Mouse (Mus musculus): Measurements from ENCODE around the gene Dnah12.
A peak's percentile ranks its signal among the peaks of the same experiment; 100 is the strongest.
"Not testable (repeated sequence)": the region's sequence is repeated elsewhere in the genome, so short reads cannot be mapped to it uniquely, and the experiment has no call there.

Gene Dnah12

DNA sequence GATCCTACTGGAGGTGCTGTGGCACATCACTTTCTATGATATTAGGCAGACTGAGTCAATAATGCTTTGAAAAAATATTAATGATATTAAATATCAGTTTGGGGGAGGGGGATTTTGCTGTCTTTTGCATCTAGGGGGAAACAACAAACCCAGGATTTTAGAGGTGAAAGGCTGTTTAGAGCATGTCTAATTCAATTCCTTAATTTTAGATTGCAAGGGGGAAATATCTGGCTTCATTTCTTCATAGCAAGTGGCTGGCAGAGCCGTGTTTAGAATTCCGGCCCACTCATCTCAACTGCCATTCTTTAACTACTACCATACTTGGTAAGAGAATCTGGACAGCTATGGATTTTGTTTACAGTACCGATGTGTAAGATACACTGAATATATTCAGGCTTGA lies at the start of gene Dnah12:
Gene Dnah12, plus strand, starts transcription at position 301 of the 400 bp plus-strand sequence.
- no peak for DNase-seq (ENCODE audit: low spot score in 2 of 2)

- no peak for DNase-seq (ENCODE audit: low spot score in 2 of 2)
Measured at GRCm38 (mm10) chr14:26645989-26646650, 47.0 kb upstream of the Dnah12 start.

DNA sequence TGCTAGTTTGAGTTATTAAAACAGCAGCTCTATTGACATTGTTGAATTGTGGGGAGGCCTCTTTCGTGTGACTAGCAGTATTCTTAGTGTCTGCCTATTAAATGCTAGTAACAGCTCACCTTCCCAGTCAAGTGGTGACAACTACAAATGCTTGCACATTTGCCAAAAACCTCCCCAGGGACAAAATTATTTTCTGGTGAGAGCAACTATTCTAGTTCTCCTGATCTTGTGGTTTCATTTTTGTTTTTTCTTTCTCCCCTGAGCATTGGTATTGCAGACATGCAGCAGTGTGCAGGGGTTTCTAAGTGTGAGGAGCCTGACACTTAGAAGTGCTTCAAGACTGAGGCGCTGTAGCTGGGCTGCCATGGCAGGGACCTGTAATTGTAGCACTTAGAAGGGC lies 45.3 kb upstream of the Dnah12 start:
- DNase-seq (ENCODE audit: low spot score in 2 of 2) = no peak

GRCm38 (mm10) chr14:26651901-26652300 lies 41.2 kb upstream of the Dnah12 start:
- DNase-seq (ENCODE audit: low spot score in 2 of 2) = no peak

- no peak for DNase-seq (ENCODE audit: low spot score in 2 of 2)
Measured at GRCm38 (mm10) chr14:26658178-26658577, 34.9 kb upstream of the Dnah12 start.

GRCm38 (mm10) chr14:26660233-26660632 lies 32.8 kb upstream of the Dnah12 start:
- no peak for DNase-seq (ENCODE audit: low spot score in 2 of 2)

GRCm38 (mm10) chr14:26662016-26662415 lies 31.1 kb upstream of the Dnah12 start:
- DNase-seq (ENCODE audit: low spot score in 2 of 2) = no peak

DNA sequence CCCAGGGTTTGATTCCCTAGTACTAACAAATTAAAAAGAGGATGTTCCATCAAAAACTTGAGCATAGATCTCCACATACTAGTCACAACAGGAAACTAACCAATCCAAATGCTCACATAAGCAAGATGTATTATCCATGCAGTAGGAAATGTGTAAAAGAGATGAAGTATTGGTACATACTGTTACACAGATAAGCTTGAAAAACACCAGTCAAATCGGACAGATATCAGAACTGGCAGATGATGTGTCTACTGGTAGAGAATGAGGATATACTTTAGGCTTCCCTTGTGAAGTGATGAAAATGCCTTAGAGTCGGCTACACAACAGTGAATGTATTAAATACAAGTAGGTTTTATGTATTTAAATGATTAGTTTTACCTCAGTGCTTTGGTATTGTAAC lies 30.6 kb upstream of the Dnah12 start:
- no peak for DNase-seq (ENCODE audit: low spot score in 2 of 2)

DNA sequence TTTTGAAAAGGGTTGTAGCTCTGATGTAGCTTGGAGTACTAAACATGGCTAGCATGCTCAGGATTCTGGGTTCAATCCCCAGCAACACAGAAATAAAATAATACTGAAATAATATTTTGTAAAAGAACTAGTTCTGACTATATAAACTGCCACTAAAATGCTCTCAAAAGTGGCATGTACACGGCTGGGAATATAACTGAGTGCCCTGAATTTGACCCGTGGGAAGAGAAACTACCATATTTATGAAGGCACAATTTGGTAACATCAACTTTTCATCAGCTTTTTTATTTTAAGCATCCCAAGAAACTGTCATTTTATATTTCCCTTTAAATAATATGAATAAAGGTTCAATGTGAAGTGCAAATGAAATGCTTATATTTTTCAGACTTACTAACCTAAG lies 29.2 kb upstream of the Dnah12 start:
- no peak for DNase-seq (ENCODE audit: low spot score in 2 of 2)

DNA sequence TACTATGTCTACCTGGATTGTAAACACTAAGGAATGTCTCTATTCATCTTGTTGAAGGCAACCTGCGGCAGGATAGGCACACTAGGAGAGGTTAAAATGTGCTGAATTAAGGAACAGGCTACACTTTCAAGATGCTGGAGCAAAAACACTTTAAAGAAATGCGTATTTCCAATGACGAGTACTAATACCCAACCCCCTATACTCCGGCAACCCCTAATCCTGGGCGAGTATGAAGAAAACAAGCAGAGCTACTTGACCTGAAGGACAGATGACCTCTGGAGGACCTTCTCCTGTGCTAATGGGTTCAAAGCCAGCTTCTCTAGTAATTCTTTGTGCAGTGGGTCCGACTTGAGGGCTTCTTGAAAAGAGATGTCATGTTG lies 25.1 kb upstream of the Dnah12 start:
- DNase-seq (ENCODE audit: low spot score in 2 of 2) = no peak

GRCm38 (mm10) chr14:26668371-26669291 lies 24.4 kb upstream of the Dnah12 start:
- DNase-seq (ENCODE audit: low spot score in 2 of 2) = peak; percentile 52 to 82

DNA sequence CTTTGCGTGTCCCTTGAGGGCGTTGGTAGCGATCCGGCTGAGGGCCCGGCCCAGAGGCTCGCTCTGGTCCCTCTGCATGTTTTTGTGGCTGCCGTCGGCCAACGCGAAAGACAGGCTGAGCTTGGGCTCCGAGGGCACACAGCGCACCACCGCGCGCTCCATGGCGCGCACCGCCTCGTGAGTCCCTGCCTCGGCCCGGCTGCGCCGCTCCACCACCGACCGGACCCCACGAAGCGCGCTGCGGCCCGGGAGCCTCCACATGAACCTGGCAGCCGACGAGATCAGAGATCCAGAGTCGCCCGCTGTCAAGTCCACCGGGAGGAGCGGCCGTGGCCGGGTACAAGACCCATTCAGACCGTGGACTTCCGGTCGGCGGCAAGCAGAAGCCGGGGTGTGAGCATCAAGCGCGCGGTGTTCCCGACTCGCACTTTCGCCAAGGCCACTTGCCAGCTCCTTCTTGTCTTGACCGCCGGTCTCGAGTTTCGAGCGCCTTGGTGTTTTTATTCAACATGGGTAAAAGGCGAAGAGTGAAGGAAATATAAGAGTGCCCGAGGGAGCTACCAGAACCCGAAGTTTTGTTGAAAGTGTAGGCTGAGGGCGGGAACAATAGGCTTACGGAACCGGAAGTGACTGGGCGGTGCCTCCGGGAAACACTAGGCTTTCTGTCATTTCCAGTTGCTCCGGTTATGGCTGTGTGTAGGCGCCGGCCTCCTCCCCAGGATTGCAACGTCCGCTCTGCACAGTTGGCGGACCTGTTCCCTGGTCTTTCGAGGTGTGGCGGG lies 23.6 kb upstream of the Dnah12 start, which contains the start of gene Pde12:
Gene Pde12, minus strand, starts transcription at position 592 of the 782 bp plus-strand sequence.
- DNase-seq (ENCODE audit: low spot score in 2 of 2) = peak; percentile 81 to 91

DNA sequence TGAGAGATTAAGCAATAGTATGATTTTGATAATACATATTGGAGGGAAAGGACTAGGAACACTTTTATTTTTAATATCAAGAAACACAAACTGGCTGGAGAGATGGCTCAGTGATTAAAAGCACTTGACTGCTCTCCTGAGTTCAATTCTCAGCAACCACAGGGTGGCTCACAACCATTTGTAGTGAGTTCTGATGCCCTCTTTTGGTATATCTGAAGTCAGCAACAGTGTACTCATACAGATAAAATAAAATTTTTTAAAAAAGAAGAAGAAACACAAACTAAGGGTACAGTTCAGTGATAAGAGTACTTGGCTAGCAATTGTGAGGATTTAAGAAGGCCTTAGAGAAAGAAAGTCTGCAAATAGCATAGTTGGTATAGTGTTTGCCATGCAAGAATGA lies 22.1 kb upstream of the Dnah12 start:
- no peak for DNase-seq (ENCODE audit: low spot score in 2 of 2)

- not testable (repeated sequence) for DNase-seq (ENCODE audit: low spot score in 2 of 2)
Measured at GRCm38 (mm10) chr14:26671870-26672615, 21.0 kb upstream of the Dnah12 start.

- DNase-seq (ENCODE audit: low spot score in 2 of 2) = not testable (repeated sequence)
Measured at GRCm38 (mm10) chr14:26674476-26675169, 18.5 kb upstream of the Dnah12 start.

DNA sequence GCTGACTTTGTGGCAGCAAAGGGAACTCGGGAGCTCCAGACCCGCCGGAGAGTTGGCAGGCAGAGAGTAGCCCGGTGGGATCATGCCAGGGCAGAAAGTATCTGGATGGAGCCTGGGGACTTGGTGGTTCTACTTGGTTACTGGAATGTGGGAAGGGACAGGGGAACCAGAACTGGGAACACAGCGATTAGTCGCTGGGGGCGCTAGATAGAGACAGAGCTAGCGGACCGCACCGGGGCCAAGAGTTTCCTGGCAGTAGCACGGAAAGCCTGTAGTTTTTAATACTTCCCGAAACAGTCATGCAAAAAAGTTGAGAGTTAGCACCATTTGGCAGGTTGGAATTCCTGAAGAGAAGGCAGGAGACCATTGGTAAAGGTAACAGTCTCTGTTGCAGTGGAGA lies 17.7 kb upstream of the Dnah12 start:
- peak; percentile 48 to 79 for DNase-seq (ENCODE audit: low spot score in 2 of 2)

DNA sequence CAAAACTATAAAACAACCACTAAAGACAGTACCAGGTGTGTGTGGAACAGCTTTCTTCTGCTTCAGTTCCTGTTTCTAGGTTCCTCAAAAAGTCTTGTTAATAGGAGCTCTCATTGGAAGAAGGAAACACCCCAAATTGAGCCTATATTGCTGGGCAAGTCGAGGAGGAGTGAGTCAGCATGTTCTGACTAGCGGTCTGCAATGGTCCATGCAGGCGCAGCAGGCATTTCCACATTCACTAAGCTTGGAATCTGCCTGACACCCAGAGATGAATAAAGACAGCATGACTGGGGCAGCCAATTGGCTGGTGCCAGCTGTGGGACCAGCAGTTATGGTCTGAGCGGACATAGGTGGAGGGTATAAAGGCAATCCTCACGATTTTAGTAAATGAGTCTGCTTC lies 17.3 kb upstream of the Dnah12 start:
- DNase-seq (ENCODE audit: low spot score in 2 of 2) = peak; percentile 35 to 67

DNA sequence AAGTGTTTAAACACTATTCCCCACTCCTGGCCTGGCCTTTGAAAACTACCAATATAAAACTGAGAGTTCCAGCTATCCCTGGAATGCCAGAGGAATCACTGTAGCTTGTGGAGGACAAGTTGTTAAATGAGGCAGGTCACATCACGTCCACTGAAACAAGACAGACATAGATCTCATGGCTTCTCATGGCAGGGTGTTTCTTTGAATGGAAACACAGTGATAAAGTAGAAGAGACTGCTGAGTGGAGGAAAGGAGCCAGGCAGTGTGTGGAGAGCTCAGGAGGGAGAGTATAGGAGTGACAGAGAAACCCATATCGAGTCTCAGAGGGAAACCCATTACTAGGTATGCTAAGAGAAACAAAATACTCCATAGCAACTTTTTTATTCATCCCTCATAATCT lies 2.3 kb upstream of the Dnah12 start:
- peak in 1 of 2 experiments; percentile 13 for DNase-seq (ENCODE audit: low spot score in 2 of 2)

- no peak for DNase-seq (ENCODE audit: low spot score in 2 of 2)
Measured at GRCm38 (mm10) chr14:26691363-26691762, 1.7 kb upstream of the Dnah12 start.

GRCm38 (mm10) chr14:26697912-26698311 lies 4.8 kb downstream of the Dnah12 start:
- no peak for DNase-seq (ENCODE audit: low spot score in 2 of 2)

- not testable (repeated sequence) for DNase-seq (ENCODE audit: low spot score in 2 of 2)
Measured at GRCm38 (mm10) chr14:26705246-26705645, 12.2 kb downstream of the Dnah12 start.
